Mouse (Mus musculus) embryonic facial prominence, embryonic 12.5 days (tissue): ENCODE data around the gene Tnp2. TPM values are rescaled to one million over a fixed set of nuclear protein-coding genes. Genes with fewer than 3 reads are reported as not detected.

ENCODE experiments used
- ATAC-seq: fragments of 200-750 bp; cut with Nextera tagmentation; 2 replicates; pipeline ENCODE4 v1.8.0; 2017; ENCODE audit not compliant: insufficient number of reproducible peaks, insufficient read depth, low FRiP score, low TSS enrichment
- H3K27ac ChIP-seq: fragments of 300-500 bp; sonication (generic); 2 replicates; pipeline ENCODE4 v1.5.1; 2016; ENCODE audit warnings: mild to moderate bottlenecking
- H3K27me3 ChIP-seq: fragments of 300-500 bp; sonication (generic); 2 replicates; pipeline ENCODE4 v1.6.1; 2016; ENCODE audit warnings: mild to moderate bottlenecking, moderate library complexity
- H3K36me3 ChIP-seq: fragments of 300-500 bp; sonication (generic); 2 replicates; pipeline ENCODE4 v1.6.1; 2016; ENCODE audit warnings: mild to moderate bottlenecking
- H3K4me1 ChIP-seq: fragments of 300-500 bp; sonication (generic); 2 replicates; pipeline ENCODE4 v1.6.1; 2016
- H3K4me2 ChIP-seq: fragments of 300-500 bp; sonication (generic); replicated peaks from 2 replicates; pipeline ENCODE4 v1.6.1; 2016; ENCODE audit warnings: mild to moderate bottlenecking, moderate library complexity
- H3K4me3 ChIP-seq: fragments of 300-500 bp; sonication (generic); 2 replicates; pipeline ENCODE4 v1.5.1; 2016; ENCODE audit warnings: mild to moderate bottlenecking
- H3K9ac ChIP-seq: fragments of 300-500 bp; sonication (generic); 2 replicates; pipeline ENCODE4 v1.6.1; 2016; ENCODE audit warnings: mild to moderate bottlenecking, moderate library complexity
- H3K9me3 ChIP-seq: fragments of 300-500 bp; sonication (generic); 2 replicates; pipeline ENCODE4 v1.6.1; 2016; ENCODE audit warnings: mild to moderate bottlenecking, moderate library complexity
- WGBS: fragments of 180-500 bp; shearing (Covaris S2); methylation state at CpG from one replicate; pipeline ENCODE4 v1.1.7; 2016; 5-methylcytosine and 5-hydroxymethylcytosine counted together
- polyA plus RNA-seq: library from polyadenylated mRNA; unstranded; fragments of >200 nt; fragmentation: Nextera tagmentation; extraction: Ambion mirVana; gene quantifications from 2 replicates; pipeline ENCODE4 v1.2.1, GENCODE M21; 2016

Gene Tnp2
- polyA plus RNA-seq, 1 experiment from 2014 or later, result not detected

GRCm38 (mm10) chr16:10777579-10778160, 10.8 kb downstream of the Tnp2 start:
- H3K4me2 ChIP-seq, result no peak overlapping the region
- H3K36me3 ChIP-seq, result no peaks in the 10 kb centered on the region
- WGBS, result 68% methylated on average over 5 of the region's 5 CpGs

GRCm38 (mm10) chr16:10776322-10776721, 12.1 kb downstream of the Tnp2 start:
- Histone ChIP-seq H3K9ac (no peak overlapping the region), H3K27me3 (no peaks in the 10 kb centered on the region), H3K36me3 (no peaks in the 10 kb centered on the region), H3K4me3 (no peak overlapping the region), H3K4me1 (peaks cover 5% of the 10 kb centered on the region), H3K27ac (no peak overlapping the region), H3K4me2 (no peak overlapping the region), H3K9me3 (no peaks in the 10 kb centered on the region)
- WGBS, result 50% methylated on average over 7 of the region's 7 CpGs
- no peak for ATAC-seq

More at GRCm38 (mm10) chr16:10777579-10778160, 10.8 kb downstream of the Tnp2 start:
- Histone ChIP-seq H3K9ac (no peak overlapping the region), H3K27ac (no peak overlapping the region), H3K9me3 (no peaks in the 10 kb centered on the region), H3K27me3 (no peaks in the 10 kb centered on the region), H3K4me3 (no peak overlapping the region), H3K4me1 (peaks cover 18% of the 10 kb centered on the region)
- no peak for ATAC-seq

GRCm38 (mm10) chr16:10774726-10775125, 13.7 kb downstream of the Tnp2 start:
- H3K9me3 ChIP-seq, result no peaks in the 10 kb centered on the region
- no peak for ATAC-seq
- WGBS, result 71% methylated on average over 4 of the region's 4 CpGs
- no peak overlapping the region for H3K9ac ChIP-seq
- no peak overlapping the region for H3K4me2 ChIP-seq
- no peaks in the 10 kb centered on the region for H3K27me3 ChIP-seq
- H3K36me3 ChIP-seq, result no peaks in the 10 kb centered on the region
- no peak overlapping the region for H3K4me3 ChIP-seq
- no peak overlapping the region for H3K27ac ChIP-seq
- peaks cover 8% of the 10 kb centered on the region; the same call in 1 of the 2 replicates for H3K4me1 ChIP-seq

GRCm38 (mm10) chr16:10773543-10773942, 14.9 kb downstream of the Tnp2 start:
- Histone ChIP-seq H3K27ac (no peak overlapping the region), H3K4me1 (peaks cover 11% of the 10 kb centered on the region; the same call in 1 of the 2 replicates), H3K9me3 (no peaks in the 10 kb centered on the region), H3K4me2 (no peak overlapping the region), H3K36me3 (no peaks in the 10 kb centered on the region), H3K27me3 (0 out of 2 replicates have a peak, but pooled peaks cover 3% of the 10 kb centered on the region), H3K4me3 (no peak overlapping the region), H3K9ac (no peak overlapping the region)
- ATAC-seq, result no peak
- 85% methylated on average over 8 of the region's 8 CpGs for WGBS

- Histone ChIP-seq H3K4me2 (no peak overlapping the region), H3K4me1 (peaks cover 11% of the 10 kb centered on the region; the same call in 1 of the 2 replicates), H3K27me3 (0 out of 2 replicates have a peak, but pooled peaks cover 4% of the 10 kb centered on the region), H3K4me3 (no peak overlapping the region), H3K27ac (no peak overlapping the region), H3K9me3 (no peaks in the 10 kb centered on the region), H3K36me3 (no peaks in the 10 kb centered on the region), H3K9ac (no peak overlapping the region)
- WGBS, result 55% methylated on average over 19 of the region's 19 CpGs
- no peak for ATAC-seq
These were observed 16.5 kb downstream of the Tnp2 start for GRCm38 (mm10) chr16:10771769-10772510.

- Histone ChIP-seq H3K36me3 (no peaks in the 10 kb centered on the region), H3K27me3 (0 out of 2 replicates have a peak, but pooled peaks cover 4% of the 10 kb centered on the region), H3K4me1 (peaks cover 11% of the 10 kb centered on the region; the same call in 1 of the 2 replicates), H3K9ac (no peak overlapping the region), H3K9me3 (no peaks in the 10 kb centered on the region), H3K27ac (no peak overlapping the region), H3K4me2 (no peak overlapping the region), H3K4me3 (no peak overlapping the region)
- ATAC-seq, result no peak
- 43% methylated on average over 4 of the region's 4 CpGs for WGBS
These were observed 17.7 kb downstream of the Tnp2 start for GRCm38 (mm10) chr16:10770531-10771325.

GRCm38 (mm10) chr16:10769661-10770060, 18.8 kb downstream of the Tnp2 start:
- H3K4me1 ChIP-seq, result peaks cover 11% of the 10 kb centered on the region; the same call in 1 of the 2 replicates
- no peaks in the 10 kb centered on the region for H3K36me3 ChIP-seq
- H3K27me3 ChIP-seq, result 0 out of 2 replicates have a peak, but pooled peaks cover 4% of the 10 kb centered on the region
- H3K4me3 ChIP-seq, result no peak overlapping the region
- no peak overlapping the region for H3K4me2 ChIP-seq
- no peak for ATAC-seq
- no peaks in the 10 kb centered on the region for H3K9me3 ChIP-seq
- no peak overlapping the region for H3K27ac ChIP-seq
- 37% methylated on average over 2 of the region's 2 CpGs for WGBS
- H3K9ac ChIP-seq, result no peak overlapping the region

GRCm38 (mm10) chr16:10768821-10769220, 19.6 kb downstream of the Tnp2 start:
- no peak overlapping the region for H3K4me3 ChIP-seq
- H3K4me1 ChIP-seq, result peaks cover 11% of the 10 kb centered on the region; the same call in 1 of the 2 replicates
- ATAC-seq, result no peak
- no peaks in the 10 kb centered on the region for H3K9me3 ChIP-seq
- no peak overlapping the region for H3K27ac ChIP-seq
- H3K27me3 ChIP-seq, result 0 out of 2 replicates have a peak, but pooled peaks cover 4% of the 10 kb centered on the region
- 60% methylated on average over 9 of the region's 9 CpGs for WGBS
- no peaks in the 10 kb centered on the region for H3K36me3 ChIP-seq
- no peak overlapping the region for H3K4me2 ChIP-seq
- H3K9ac ChIP-seq, result no peak overlapping the region

- H3K27me3 ChIP-seq, result 0 out of 2 replicates have a peak, but pooled peaks cover 4% of the 10 kb centered on the region
- 40% methylated on average over 4 of the region's 4 CpGs for WGBS
- no peaks in the 10 kb centered on the region for H3K36me3 ChIP-seq
- H3K4me3 ChIP-seq, result no peak overlapping the region
- peaks cover 11% of the 10 kb centered on the region; the same call in 1 of the 2 replicates for H3K4me1 ChIP-seq
- no peak for ATAC-seq
- H3K4me2 ChIP-seq, result no peak overlapping the region
- H3K27ac ChIP-seq, result no peak overlapping the region
- no peaks in the 10 kb centered on the region for H3K9me3 ChIP-seq
- no peak overlapping the region for H3K9ac ChIP-seq
These were observed 21.3 kb downstream of the Tnp2 start for GRCm38 (mm10) chr16:10767158-10767557.

- no peaks in the 10 kb centered on the region for H3K9me3 ChIP-seq
- H3K27ac ChIP-seq, result no peak overlapping the region
- H3K9ac ChIP-seq, result no peak overlapping the region
- ATAC-seq, result no peak
- 70% methylated on average over 2 of the region's 2 CpGs for WGBS
- H3K4me1 ChIP-seq, result no peaks in the 10 kb centered on the region
- 0 out of 2 replicates have a peak, but pooled peaks cover 4% of the 10 kb centered on the region for H3K27me3 ChIP-seq
- no peak overlapping the region for H3K4me3 ChIP-seq
- no peak overlapping the region for H3K4me2 ChIP-seq
- no peaks in the 10 kb centered on the region for H3K36me3 ChIP-seq
These were observed 24.1 kb downstream of the Tnp2 start for GRCm38 (mm10) chr16:10764323-10764722.

- Histone ChIP-seq H3K4me3 (no peak overlapping the region), H3K27ac (no peak overlapping the region), H3K4me1 (no peaks in the 10 kb centered on the region), H3K9ac (no peak overlapping the region), H3K36me3 (no peaks in the 10 kb centered on the region), H3K9me3 (no peaks in the 10 kb centered on the region), H3K4me2 (no peak overlapping the region), H3K27me3 (0 out of 2 replicates have a peak, but pooled peaks cover 3% of the 10 kb centered on the region)
- ATAC-seq, result no peak
- WGBS, result 66% methylated on average over 6 of the region's 6 CpGs
These were observed 24.8 kb downstream of the Tnp2 start for GRCm38 (mm10) chr16:10763540-10764264.
